24 mouse cellular contexts compared by ENCODE assay signal in genomic region chr3:45276783-45277182, GRCm38 (mm10).
"Had no signal": no experiment of that assay in that cellular context is flagged by ENCODE, and none has a peak within 500 bp of the region (broad histone marks: within the 10 kb centered on the region; RNA-seq: fewer than 3 reads in every experiment).

No protein-coding gene starts in this region.

- H3K27ac ChIP-seq: kidney, postnatal 0 days; left cerebral cortex, adult 2 months; limb, embryonic 10.5 days; limb, embryonic 13.5 days; liver, embryonic 12.5 days; liver, embryonic 15.5 days; lung, embryonic 15.5 days; midbrain, embryonic 10.5 days; midbrain, embryonic 13.5 days; neural tube, embryonic 13.5 days; stomach, embryonic 15.5 days had no signal

- H3K36me3 ChIP-seq: limb, embryonic 10.5 days; limb, embryonic 13.5 days; liver, embryonic 12.5 days; liver, embryonic 15.5 days; lung, embryonic 15.5 days; midbrain, embryonic 10.5 days; midbrain, embryonic 13.5 days; neural tube, embryonic 13.5 days; stomach, embryonic 15.5 days had no signal

- H3K4me1 ChIP-seq: limb, embryonic 10.5 days; limb, embryonic 13.5 days; liver, embryonic 12.5 days; liver, embryonic 15.5 days; lung, embryonic 15.5 days; megakaryocyte, embryonic 14.5 days; midbrain, embryonic 10.5 days; midbrain, embryonic 13.5 days; neural tube, embryonic 13.5 days; stomach, embryonic 15.5 days had no signal

- DNase-seq: kidney, adult 2 months; kidney, postnatal 25 days; liver; lung, adult 18-20 months; lung, postnatal 10 days; lung, postnatal 36 days; retina, postnatal 1 day; spleen, adult 18-20 months; thymus, adult 18-20 months; thymus, postnatal 14 days; thymus, postnatal 4 days had no signal

- H3K4me3 ChIP-seq: left cerebral cortex, adult 2 months; limb, embryonic 10.5 days; limb, embryonic 13.5 days; liver, embryonic 12.5 days; liver, embryonic 15.5 days; lung, embryonic 15.5 days; megakaryocyte, embryonic 14.5 days; midbrain, embryonic 10.5 days; midbrain, embryonic 13.5 days; myocyte; neural tube, embryonic 13.5 days; stomach, embryonic 15.5 days had no signal

- H3K27me3 ChIP-seq: limb, embryonic 13.5 days; liver, embryonic 12.5 days; liver, embryonic 15.5 days; lung, embryonic 15.5 days; megakaryocyte, embryonic 14.5 days; midbrain, embryonic 13.5 days; neural tube, embryonic 13.5 days; stomach, embryonic 15.5 days had no signal
